Mouse (Mus musculus): ENCODE data around the gene Nfasc. TPM values are rescaled to one million over a fixed set of nuclear protein-coding genes. Genes with fewer than 3 reads are reported as not detected.

Nfasc gene
- polyA plus RNA-seq, 1 experiment = 0.01 TPM

- TF ChIP-seq GATA1 (IDR thresholded peaks at IDR 0.05; ENCODE audit: borderline replicate concordance, low read length) (no peak), FLI1 (IDR thresholded peaks at IDR 0.05; ENCODE audit: low read length) (no peak)
- no peaks in the 10 kb centered on the region for H3K36me3 ChIP-seq (replicated peaks; ENCODE audit: low read length)
- H3K27me3 ChIP-seq (replicated peaks) = peaks cover 39% of the 10 kb centered on the region
- no peaks in the 10 kb centered on the region for H3K9me3 ChIP-seq
- H3K4me3 ChIP-seq (replicated peaks) = no peak overlapping the region
- peaks cover 5% of the 10 kb centered on the region; the same call in 1 of the 2 replicates for H3K4me1 ChIP-seq
Observed at GRCm38 (mm10) chr1:132765887-132766651, 24.5 kb upstream of the Nfasc start.

GRCm38 (mm10) chr1:132765222-132765621, 23.6 kb upstream of the Nfasc start:
- Histone ChIP-seq H3K4me3 (replicated peaks) (no peak overlapping the region), H3K4me1 (peaks cover 5% of the 10 kb centered on the region; the same call in 1 of the 2 replicates), H3K9me3 (no peaks in the 10 kb centered on the region), H3K27me3 (replicated peaks) (peaks cover 39% of the 10 kb centered on the region), H3K36me3 (replicated peaks; ENCODE audit: low read length) (no peaks in the 10 kb centered on the region)
- TF ChIP-seq GATA1 (IDR thresholded peaks at IDR 0.05; ENCODE audit: borderline replicate concordance, low read length) (no peak), FLI1 (IDR thresholded peaks at IDR 0.05; ENCODE audit: low read length) (no peak)

GRCm38 (mm10) chr1:132759390-132759789, 17.8 kb upstream of the Nfasc start:
- Histone ChIP-seq H3K4me3 (replicated peaks) (no peak overlapping the region), H3K9me3 (peaks cover 14% of the 10 kb centered on the region), H3K27me3 (replicated peaks) (peaks cover 23% of the 10 kb centered on the region), H3K4me1 (peaks cover 5% of the 10 kb centered on the region), H3K36me3 (replicated peaks; ENCODE audit: low read length) (no peaks in the 10 kb centered on the region)
- TF ChIP-seq GATA1 (IDR thresholded peaks at IDR 0.05; ENCODE audit: borderline replicate concordance, low read length) = no peak

GRCm38 (mm10) chr1:132758656-132759370, 17.2 kb upstream of the Nfasc start:
- Histone ChIP-seq H3K9me3 (peaks cover 15% of the 10 kb centered on the region), H3K4me3 (replicated peaks) (no peak overlapping the region), H3K27me3 (replicated peaks) (peaks cover 19% of the 10 kb centered on the region), H3K4me1 (peaks cover 5% of the 10 kb centered on the region), H3K36me3 (replicated peaks; ENCODE audit: low read length) (no peaks in the 10 kb centered on the region)
- TF ChIP-seq GATA1 (IDR thresholded peaks at IDR 0.05; ENCODE audit: borderline replicate concordance, low read length) (no peak), FLI1 (IDR thresholded peaks at IDR 0.05; ENCODE audit: low read length) (no peak)

- no peak for TF ChIP-seq GATA1 (IDR thresholded peaks at IDR 0.05; ENCODE audit: borderline replicate concordance, low read length)
- no peak for TF ChIP-seq FLI1 (IDR thresholded peaks at IDR 0.05; ENCODE audit: low read length)
Observed at GRCm38 (mm10) chr1:132755211-132755610, 13.6 kb upstream of the Nfasc start.

GRCm38 (mm10) chr1:132749217-132749884, 7.8 kb upstream of the Nfasc start:
- no peaks in the 10 kb centered on the region for H3K4me1 ChIP-seq
- TF ChIP-seq GATA1 (IDR thresholded peaks at IDR 0.05; ENCODE audit: borderline replicate concordance, low read length) = no peak
- no peak for TF ChIP-seq FLI1 (IDR thresholded peaks at IDR 0.05; ENCODE audit: low read length)
- peaks cover 46% of the 10 kb centered on the region for H3K27me3 ChIP-seq (replicated peaks)

More at GRCm38 (mm10) chr1:132755211-132755610, 13.6 kb upstream of the Nfasc start:
- Histone ChIP-seq H3K36me3 (replicated peaks; ENCODE audit: low read length) (no peaks in the 10 kb centered on the region), H3K4me1 (peaks cover 5% of the 10 kb centered on the region), H3K27me3 (replicated peaks) (peaks cover 33% of the 10 kb centered on the region), H3K4me3 (replicated peaks) (no peak overlapping the region), H3K9me3 (peaks cover 27% of the 10 kb centered on the region)

GRCm38 (mm10) chr1:132746302-132746701, 4.7 kb upstream of the Nfasc start:
- H3K4me3 ChIP-seq (replicated peaks) = no peak overlapping the region
- H3K27me3 ChIP-seq (replicated peaks) = peaks cover 61% of the 10 kb centered on the region
- no peaks in the 10 kb centered on the region for H3K9me3 ChIP-seq
- H3K36me3 ChIP-seq (replicated peaks; ENCODE audit: low read length) = no peaks in the 10 kb centered on the region
- no peak for TF ChIP-seq GATA1 (IDR thresholded peaks at IDR 0.05; ENCODE audit: borderline replicate concordance, low read length)
- TF ChIP-seq FLI1 (IDR thresholded peaks at IDR 0.05; ENCODE audit: low read length) = no peak
- no peaks in the 10 kb centered on the region for H3K4me1 ChIP-seq

More at GRCm38 (mm10) chr1:132749217-132749884, 7.8 kb upstream of the Nfasc start:
- H3K4me3 ChIP-seq (replicated peaks) = no peak overlapping the region
- H3K36me3 ChIP-seq (replicated peaks; ENCODE audit: low read length) = no peaks in the 10 kb centered on the region
- peaks cover 13% of the 10 kb centered on the region for H3K9me3 ChIP-seq

- Histone ChIP-seq H3K27me3 (replicated peaks) (peaks cover 64% of the 10 kb centered on the region), H3K4me1 (no peaks in the 10 kb centered on the region), H3K36me3 (replicated peaks; ENCODE audit: low read length) (no peaks in the 10 kb centered on the region), H3K9me3 (no peaks in the 10 kb centered on the region), H3K4me3 (replicated peaks) (no peak overlapping the region)
- no peak for TF ChIP-seq GATA1 (IDR thresholded peaks at IDR 0.05; ENCODE audit: borderline replicate concordance, low read length)
Observed at GRCm38 (mm10) chr1:132745636-132746035, 4.0 kb upstream of the Nfasc start.

- Histone ChIP-seq H3K27me3 (replicated peaks) (peaks cover 82% of the 10 kb centered on the region), H3K4me1 (no peaks in the 10 kb centered on the region), H3K4me3 (replicated peaks) (no peak overlapping the region), H3K9me3 (no peaks in the 10 kb centered on the region), H3K36me3 (replicated peaks; ENCODE audit: low read length) (no peaks in the 10 kb centered on the region)
- no peak for TF ChIP-seq FLI1 (IDR thresholded peaks at IDR 0.05; ENCODE audit: low read length)
- no peak for TF ChIP-seq GATA1 (IDR thresholded peaks at IDR 0.05; ENCODE audit: borderline replicate concordance, low read length)
Observed at GRCm38 (mm10) chr1:132739077-132739521, 2.5 kb downstream of the Nfasc start.

Measured in megakaryocyte, embryonic 14.5 days (primary cell).